Comparison of ENCODE assay signal across 8 mouse cellular contexts in genomic region chr11:70646691-70647650, GRCm38 (mm10). TPM values are rescaled to one million over a fixed set of nuclear protein-coding genes. Genes with fewer than 3 reads are reported as not detected.
DNase-seq lines count a peak whose midpoint lies in the region; ATAC-seq lines count a peak whose summit lies in the region.

Rnf167 (plus strand) TSS chr11:70647235.
Slc25a11 (minus strand) TSS chr11:70647479.

- H3K27me3 ChIP-seq in heart, embryonic 13.5 days (replicated peaks) = no peaks in the 10 kb centered on the region
- H3K27me3 ChIP-seq in liver, embryonic 12.5 days (replicated peaks) = no peaks in the 10 kb centered on the region
- no peaks in the 10 kb centered on the region for H3K27me3 ChIP-seq in stomach, embryonic 15.5 days (replicated peaks)

- peak within 1 kb of the TSS; percentile 97 for H3K27ac ChIP-seq in brown adipose tissue, adult 24 weeks (replicated peaks; ENCODE audit: low read depth, low read length)
- H3K27ac ChIP-seq in heart, embryonic 13.5 days (replicated peaks) = peak within 1 kb of the TSS; percentile 95
- H3K27ac ChIP-seq in liver, embryonic 12.5 days = peak within 1 kb of the TSS; percentile 99
- peak within 1 kb of the TSS; percentile 97 for H3K27ac ChIP-seq in stomach, embryonic 15.5 days

- H3K36me3 ChIP-seq in heart, embryonic 13.5 days = peaks cover 70% of the 10 kb centered on the region
- H3K36me3 ChIP-seq in liver, embryonic 12.5 days = peaks cover 64% of the 10 kb centered on the region
- peaks cover 48% of the 10 kb centered on the region for H3K36me3 ChIP-seq in stomach, embryonic 15.5 days

- peak within 1 kb of the TSS; percentile 99 for H3K4me2 ChIP-seq in heart, embryonic 13.5 days
- peak within 1 kb of the TSS; percentile 96 for H3K4me2 ChIP-seq in liver, embryonic 12.5 days
- H3K4me2 ChIP-seq in stomach, embryonic 15.5 days = peak within 1 kb of the TSS; percentile 93

- peak; percentile 98 for DNase-seq in CD4-positive, CD25-positive, alpha-beta regulatory T cell, adult 2 months (ENCODE audit: low read depth, low spot score)
- peak; percentile 90 for DNase-seq in fat pad, adult 2 months (ENCODE audit: extremely low read depth, low read depth, low spot score)
- DNase-seq in kidney, postnatal 10 days = peak; percentile 99
- DNase-seq in natural killer cell, adult 2 months (ENCODE audit: low spot score in 2 of 2) = peak; percentile 93 to 95

- WGBS in heart, embryonic 13.5 days = under 1% methylated on average over 63 of the region's 63 CpGs
- under 1% methylated on average over 63 of the region's 63 CpGs for WGBS in liver, embryonic 12.5 days (ENCODE audit: insufficient replicate concordance)
- under 1% methylated on average over 63 of the region's 63 CpGs for WGBS in stomach, embryonic 15.5 days

- H3K9ac ChIP-seq in heart, embryonic 13.5 days = peak within 1 kb of the TSS; percentile 96
- peak within 1 kb of the TSS; percentile 88 for H3K9ac ChIP-seq in liver, embryonic 12.5 days
- peak within 1 kb of the TSS; percentile 97 for H3K9ac ChIP-seq in stomach, embryonic 15.5 days

- ATAC-seq in heart, embryonic 13.5 days (ENCODE audit: extremely low read depth, insufficient number of reproducible peaks, low FRiP score, low TSS enrichment) = peak; percentile 86
- ATAC-seq in liver, embryonic 12.5 days = peak; percentile 81
- ATAC-seq in stomach, embryonic 15.5 days (ENCODE audit: insufficient read depth, low FRiP score, low read depth) = peak; percentile 84

- H3K4me1 ChIP-seq in brown adipose tissue, adult 24 weeks (ENCODE audit: control insufficient read depth, insufficient read depth, insufficient read length, low read length) = peaks cover 8% of the 10 kb centered on the region
- peaks cover 56% of the 10 kb centered on the region for H3K4me1 ChIP-seq in heart, embryonic 13.5 days
- H3K4me1 ChIP-seq in liver, embryonic 12.5 days = peaks cover 67% of the 10 kb centered on the region
- H3K4me1 ChIP-seq in stomach, embryonic 15.5 days = peaks cover 44% of the 10 kb centered on the region

- no peaks in the 10 kb centered on the region for H3K9me3 ChIP-seq in heart, embryonic 13.5 days
- no peaks in the 10 kb centered on the region for H3K9me3 ChIP-seq in liver, embryonic 12.5 days (replicated peaks)
- H3K9me3 ChIP-seq in stomach, embryonic 15.5 days = no peaks in the 10 kb centered on the region

- H3K4me3 ChIP-seq in brown adipose tissue, adult 24 weeks (ENCODE audit: insufficient read depth, low read depth, low read length) = peak within 1 kb of the TSS; percentile 97
- peak within 1 kb of the TSS; percentile 77 for H3K4me3 ChIP-seq in heart, embryonic 13.5 days
- H3K4me3 ChIP-seq in liver, embryonic 12.5 days = peak within 1 kb of the TSS; percentile 74
- peak within 1 kb of the TSS; percentile 71 for H3K4me3 ChIP-seq in stomach, embryonic 15.5 days (replicated peaks)

RNA-seq across cellular contexts. Expression of gene Rnf167, which starts in this region (rescaled TPM):
- 44.0 and 52.3 TPM in 2 replicates for polyA plus RNA-seq in brown adipose tissue, adult 24 weeks (2012; ENCODE audit: insufficient read depth, insufficient read length, missing spikeins)
- 66.3 and 73.8 TPM in 2 replicates for polyA plus RNA-seq in heart, embryonic 13.5 days (2015; fragmentation: Nextera tagmentation; extraction: Ambion mirVana)
- polyA plus RNA-seq in liver, embryonic 12.5 days (2016; fragmentation: Nextera tagmentation; extraction: Ambion mirVana) = 73.6 and 86.1 TPM in 2 replicates
- 97.2 and 108 TPM in 2 replicates for polyA plus RNA-seq in stomach, embryonic 15.5 days (2015; fragmentation: Nextera tagmentation; extraction: Ambion mirVana)

RNA-seq across cellular contexts. Expression of gene Slc25a11, which starts in this region (rescaled TPM):
- polyA plus RNA-seq in brown adipose tissue, adult 24 weeks (2012; ENCODE audit: insufficient read depth, insufficient read length, missing spikeins) = 166 and 170 TPM in 2 replicates
- polyA plus RNA-seq in heart, embryonic 13.5 days (2015; fragmentation: Nextera tagmentation; extraction: Ambion mirVana) = 234 and 262 TPM in 2 replicates
- 77.3 and 83.3 TPM in 2 replicates for polyA plus RNA-seq in liver, embryonic 12.5 days (2016; fragmentation: Nextera tagmentation; extraction: Ambion mirVana)
- 150 and 151 TPM in 2 replicates for polyA plus RNA-seq in stomach, embryonic 15.5 days (2015; fragmentation: Nextera tagmentation; extraction: Ambion mirVana)

Comparison
In these comparisons a context has a peak if more than half of its experiments do, and no peak if none do; other contexts are left out.
1. Peak in every context shown above with its lines: DNase-seq, ATAC-seq, H3K4me3 ChIP-seq and H3K27ac ChIP-seq.